ENCODE assay signal across 8 mouse cellular contexts in the genomic region with DNA sequence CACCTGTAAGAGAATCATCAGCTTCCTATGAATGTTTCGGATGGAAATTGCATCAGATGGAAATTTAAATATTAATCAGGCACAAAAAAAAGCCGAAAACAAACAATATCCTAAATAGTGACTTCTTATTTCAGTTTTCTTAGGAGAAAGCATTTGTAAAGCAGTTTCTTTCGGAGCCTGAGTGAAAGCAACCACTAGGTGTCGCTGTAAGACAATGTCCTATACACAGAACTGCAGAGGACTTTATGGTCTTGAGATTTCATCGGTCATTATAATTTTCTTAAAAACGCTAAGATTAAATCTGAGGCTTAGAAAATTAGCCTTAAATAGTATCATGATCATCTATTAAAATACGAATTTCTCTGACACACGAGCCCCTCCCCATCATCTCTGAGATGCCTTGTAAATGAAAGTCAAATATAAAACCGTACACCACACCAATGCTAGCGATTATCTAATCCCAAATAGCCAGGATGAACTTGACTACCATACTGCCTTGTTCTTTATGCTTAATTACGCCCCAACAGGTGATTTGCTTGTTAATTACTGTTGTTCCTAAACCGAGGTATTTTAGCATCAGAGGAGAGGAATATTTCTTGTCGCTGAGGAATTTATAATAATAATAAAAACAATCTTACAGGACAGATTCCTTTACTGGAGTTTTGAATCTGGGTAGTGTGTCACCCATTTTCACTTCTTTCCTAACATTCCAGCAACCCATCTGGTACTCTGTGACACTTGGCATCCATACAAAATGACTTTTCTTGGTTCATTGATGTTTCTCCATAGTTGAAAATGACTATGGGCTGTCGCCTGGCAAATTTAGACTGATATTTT.
DNase-seq lines count a peak whose midpoint lies in the region; ATAC-seq lines count a peak whose summit lies in the region.

No protein-coding gene starts in this region.

- H3K27ac ChIP-seq in forebrain, embryonic 12.5 days, result no peak overlapping the region

- peak; percentile 76; the same call in 1 of the 2 replicates for ATAC-seq in forebrain, embryonic 12.5 days (ENCODE audit: low FRiP score)

- WGBS in forebrain, embryonic 12.5 days, result 36% methylated on average over 14 of the region's 14 CpGs

- H3K4me2 ChIP-seq in forebrain, embryonic 12.5 days, result no peak overlapping the region

- H3K27me3 ChIP-seq in forebrain, embryonic 12.5 days, result no peaks in the 10 kb centered on the region

- H3K36me3 ChIP-seq in forebrain, embryonic 12.5 days (replicated peaks), result no peaks in the 10 kb centered on the region

- no peak overlapping the region for H3K9ac ChIP-seq in forebrain, embryonic 12.5 days

- no peaks in the 10 kb centered on the region for H3K4me1 ChIP-seq in forebrain, embryonic 12.5 days

- peak; percentile 35 for DNase-seq in urinary bladder, postnatal 14 days (ENCODE audit: low spot score)
- no peak for DNase-seq in urinary bladder, postnatal 10 days (ENCODE audit: low spot score)
- DNase-seq in c-Kit-positive CD71-positive TER-119-negative erythroid progenitor cells, embryonic 14.5 days (ENCODE audit: low read depth), result peak; percentile 17
- DNase-seq in kidney, postnatal 36 days, result peak; percentile 21 to 54
- peak; percentile 48 for DNase-seq in lung, postnatal 10 days
- peak; percentile 24 for DNase-seq in right cerebral cortex, postnatal 25 days
- DNase-seq in spleen, postnatal 10 days (ENCODE audit: low spot score in 2 of 2), result no peak

- H3K9me3 ChIP-seq in forebrain, embryonic 12.5 days, result no peaks in the 10 kb centered on the region

- H3K4me3 ChIP-seq in forebrain, embryonic 12.5 days (replicated peaks), result no peak overlapping the region

Comparison
In these comparisons a context has a peak if more than half of its experiments do, and no peak if none do; other contexts are left out.
1. DNase-seq: peak in urinary bladder, postnatal 14 days (single experiment), c-Kit-positive CD71-positive TER-119-negative erythroid progenitor cells, embryonic 14.5 days (single experiment), kidney, postnatal 36 days (2 of 2), lung, postnatal 10 days (single experiment) and right cerebral cortex, postnatal 25 days (single experiment); none in urinary bladder, postnatal 10 days (single experiment) and spleen, postnatal 10 days (0 of 2).